Mouse (Mus musculus) adrenal gland, postnatal 0 days (tissue): ENCODE results near the gene Gng13. TPM values are rescaled to one million over a fixed set of nuclear protein-coding genes. Genes with fewer than 3 reads are reported as not detected.

Source experiments
- microRNA-seq: library from miRNA; unstranded; fragments of <30 nt; microRNA quantifications from one replicate; pipeline ENCODE4, GENCODE M21; 2016; ENCODE audit warnings: borderline replicate concordance; ENCODE audit not compliant: insufficient number of aligned reads
- polyA plus RNA-seq: library from polyadenylated mRNA; unstranded; fragments of >200 nt; fragmentation: Nextera tagmentation; extraction: Ambion mirVana; gene quantifications from 2 replicates; pipeline ENCODE4 v1.2.1, GENCODE M21; 2015

Gng13 gene
- 5.1 and 5.4 TPM in 2 replicates for polyA plus RNA-seq

GRCm38 (mm10) chr17:25716711-25717637, at the start of gene Gng13:
Gene Gng13 (plus strand): TSS chr17:25717171.

GRCm38 (mm10) chr17:25727265-25728008, 10.5 kb downstream of the Gng13 start, which contains the start of the genes Chtf18 and Rpusd1:
Gene Chtf18 (minus strand): TSS chr17:25727419.
Gene Rpusd1 (plus strand): TSS chr17:25727670.

GRCm38 (mm10) chr17:25735745-25736144, 18.8 kb downstream of the Gng13 start, which contains the start of gene Mslnl:
Gene Mslnl (plus strand): TSS chr17:25736042.

GRCm38 (mm10) chr17:25754241-25754640, 37.3 kb downstream of the Gng13 start, which contains the start of gene Msln:
Gene Msln (minus strand): TSS chr17:25754378.

Small RNA genes within 50 kb of the gene (microRNA-seq; reads per million reads assigned to microRNA genes)
- not detected for gene Gm25083

Other genes starting within 250 kb of the Gng13 start
- gene Sstr5, start 219.9 kb upstream of the Gng13 start, polyA plus RNA-seq = 0.11 TPM in 2 replicates
- gene Sox8, start 146.5 kb upstream of the Gng13 start, polyA plus RNA-seq = 2.1 and 2.4 TPM in 2 replicates
- 16.2 and 32.9 TPM in 2 replicates for gene Lmf1, start 138.1 kb upstream of the Gng13 start, polyA plus RNA-seq
- gene Chtf18, start 10.2 kb downstream of the Gng13 start, polyA plus RNA-seq = 4.2 and 6.3 TPM in 2 replicates
- 12.5 and 19.9 TPM in 2 replicates for gene Rpusd1, start 10.5 kb downstream of the Gng13 start, polyA plus RNA-seq
- 0.17 TPM in 1 of 2 replicates, not detected in the other for gene Mslnl, start 18.9 kb downstream of the Gng13 start, polyA plus RNA-seq
- gene Msln, start 37.2 kb downstream of the Gng13 start, polyA plus RNA-seq = 58.7 and 63.7 TPM in 2 replicates
- gene Narfl, start 56.6 kb downstream of the Gng13 start, polyA plus RNA-seq = 21.6 and 30.4 TPM in 2 replicates
- gene Haghl, start 68.5 kb downstream of the Gng13 start, polyA plus RNA-seq = 56.7 and 71.7 TPM in 2 replicates
- gene Ccdc78, start 69.4 kb downstream of the Gng13 start, polyA plus RNA-seq = 0.35 and 0.36 TPM in 2 replicates
- 146 and 178 TPM in 2 replicates for gene Fam173a, start 75.7 kb downstream of the Gng13 start, polyA plus RNA-seq
- gene AC134908.4, start 78.5 kb downstream of the Gng13 start, polyA plus RNA-seq = 0.39 TPM in 1 of 2 replicates, not detected in the other
- 63.7 and 96.9 TPM in 2 replicates for gene Metrn, start 80.0 kb downstream of the Gng13 start, polyA plus RNA-seq
- gene Fbxl16, start 91.9 kb downstream of the Gng13 start, polyA plus RNA-seq = 12.1 and 14.1 TPM in 2 replicates
- 10.9 and 18.4 TPM in 2 replicates for gene Wdr24, start 106.5 kb downstream of the Gng13 start, polyA plus RNA-seq
- gene Jmjd8, start 111.7 kb downstream of the Gng13 start, polyA plus RNA-seq = 28.9 and 42.7 TPM in 2 replicates
- 212 and 318 TPM in 2 replicates for gene Stub1, start 116.2 kb downstream of the Gng13 start, polyA plus RNA-seq
- 11.7 and 16.4 TPM in 2 replicates for gene Rhbdl1, start 120.1 kb downstream of the Gng13 start, polyA plus RNA-seq
- gene Gm20683, start 124.6 kb downstream of the Gng13 start, polyA plus RNA-seq = 2.3 and 4.6 TPM in 2 replicates
- gene Rhot2, start 127.7 kb downstream of the Gng13 start, polyA plus RNA-seq = 10.4 and 18.4 TPM in 2 replicates
- gene Wdr90, start 144.3 kb downstream of the Gng13 start, polyA plus RNA-seq = 7.4 and 12.5 TPM in 2 replicates
- gene Mcrip2, start 151.6 kb downstream of the Gng13 start, polyA plus RNA-seq = 272 and 300 TPM in 2 replicates
- 88.6 and 139 TPM in 2 replicates for gene Mettl26, start 157.9 kb downstream of the Gng13 start, polyA plus RNA-seq
- gene Wfikkn1, start 163.7 kb downstream of the Gng13 start, polyA plus RNA-seq = 0.36 and 0.51 TPM in 2 replicates
- 20.0 and 27.4 TPM in 2 replicates for gene Rab40c, start 202.6 kb downstream of the Gng13 start, polyA plus RNA-seq
- gene Pigq, start 227.8 kb downstream of the Gng13 start, polyA plus RNA-seq = 35.6 and 46.1 TPM in 2 replicates
- gene Nhlrc4, start 227.8 kb downstream of the Gng13 start, polyA plus RNA-seq = 0.18 TPM in 1 of 2 replicates, not detected in the other
- 0.21 TPM in 1 of 2 replicates, not detected in the other for gene A930017K11Rik, start 235.4 kb downstream of the Gng13 start, polyA plus RNA-seq